Mouse (Mus musculus) kidney, adult 2 months (tissue): ENCODE measurements around the gene Fam53b. TPM values are rescaled to one million over a fixed set of nuclear protein-coding genes. Genes with fewer than 3 reads are reported as not detected.

Experiments used
- DNase-seq: peaks from one replicate; pipeline ENCODE4 v3.0.0; 2021
- H3K27ac ChIP-seq: fragments of 200-500 bp; 2 replicates; pipeline ENCODE4 v1.5.1; 2012; ENCODE audit warnings: low read depth, low read length, control low read depth, inconsistent platforms; ENCODE audit not compliant: insufficient read depth
- H3K27me3 ChIP-seq: fragments of 200-500 bp; replicated peaks from 2 replicates; pipeline ENCODE4 v1.6.1; 2012; ENCODE audit warnings: mild to moderate bottlenecking, moderate library complexity, low read length, inconsistent platforms; ENCODE audit not compliant: control insufficient read depth, insufficient read depth
- H3K36me3 ChIP-seq: fragments of 200-500 bp; 2 replicates; pipeline ENCODE4 v1.6.1; 2012; ENCODE audit warnings: mild to moderate bottlenecking, moderate library complexity, low read length, inconsistent platforms; ENCODE audit not compliant: control insufficient read depth, insufficient read depth
- H3K4me1 ChIP-seq: fragments of 200-500 bp; 2 replicates; pipeline ENCODE4 v1.6.1; 2011; ENCODE audit warnings: low read length; ENCODE audit not compliant: control insufficient read depth, insufficient read depth
- H3K4me3 ChIP-seq: fragments of 200-500 bp; 2 replicates; pipeline ENCODE4 v1.5.1; 2011; ENCODE audit warnings: mild to moderate bottlenecking, low read depth, low read length, control low read depth; ENCODE audit not compliant: insufficient read depth
- CTCF ChIP-seq: fragments of 200-500 bp; conservative IDR thresholded peaks from 2 replicates; pipeline ENCODE4 v1.5.1; 2011; ENCODE audit warnings: low read depth, mild to moderate bottlenecking, control low read depth, low read length, moderate library complexity, mixed read lengths; ENCODE audit not compliant: insufficient read depth, insufficient read length
- POLR2A ChIP-seq: fragments of 200-500 bp; IDR thresholded peaks from one replicate; pipeline ENCODE4 v1.6.1; 2011; ENCODE audit warnings: low read depth, low read length, control low read depth
- WGBS: fragments of 180-500 bp; shearing (Covaris S2); methylation state at CpG from one replicate; pipeline ENCODE4 v1.1.7; 2018; 5-methylcytosine and 5-hydroxymethylcytosine counted together
- polyA plus RNA-seq: library from polyadenylated mRNA; depleted of rRNA; stranded (reverse); fragments of >200 nt; gene quantifications from 2 replicates; pipeline ENCODE4 v1.2.3, GENCODE M21; 2012

Fam53b gene
- polyA plus RNA-seq, 1 experiment: 29.3 TPM

DNA sequence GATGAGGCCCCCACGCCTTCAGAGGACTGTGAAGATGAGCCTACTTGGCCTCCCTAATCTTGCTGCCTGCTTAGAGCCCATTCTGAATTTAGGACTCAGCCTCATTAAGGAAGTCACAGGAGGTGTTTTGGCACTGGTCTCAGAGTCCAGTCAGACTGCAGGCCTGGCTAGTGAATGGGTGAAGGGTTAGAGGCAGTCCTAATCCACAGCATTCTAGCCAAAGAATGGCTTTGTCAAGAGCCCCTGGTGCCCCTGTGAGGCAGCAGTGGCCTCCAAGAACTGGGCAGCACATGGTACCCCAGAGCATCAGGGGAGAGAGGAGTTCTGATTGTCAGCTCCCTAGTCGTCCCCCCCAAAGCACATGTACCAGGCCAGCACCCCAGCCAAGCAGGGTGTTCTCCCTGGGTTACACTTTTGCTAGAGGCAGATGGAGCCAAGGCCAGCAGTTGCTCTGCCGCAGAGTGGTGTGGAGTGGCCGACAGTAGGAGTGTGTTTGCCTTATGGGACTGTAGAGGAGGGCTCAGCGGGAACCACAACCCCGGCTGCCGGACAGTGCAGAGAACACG is 109.3 kb downstream of the Fam53b start:
- DNase-seq: peak; percentile 42
- Histone ChIP-seq H3K36me3 (no peaks in the 10 kb centered on the region), H3K27me3 (no peaks in the 10 kb centered on the region), H3K4me3 (no peak overlapping the region), H3K27ac (no peak overlapping the region; the same call in 1 of the 2 replicates), H3K4me1 (peaks cover 8% of the 10 kb centered on the region)
- WGBS: 88% methylated on average over 8 of the region's 8 CpGs
- TF ChIP-seq CTCF (no peak), POLR2A (no peak)

DNA sequence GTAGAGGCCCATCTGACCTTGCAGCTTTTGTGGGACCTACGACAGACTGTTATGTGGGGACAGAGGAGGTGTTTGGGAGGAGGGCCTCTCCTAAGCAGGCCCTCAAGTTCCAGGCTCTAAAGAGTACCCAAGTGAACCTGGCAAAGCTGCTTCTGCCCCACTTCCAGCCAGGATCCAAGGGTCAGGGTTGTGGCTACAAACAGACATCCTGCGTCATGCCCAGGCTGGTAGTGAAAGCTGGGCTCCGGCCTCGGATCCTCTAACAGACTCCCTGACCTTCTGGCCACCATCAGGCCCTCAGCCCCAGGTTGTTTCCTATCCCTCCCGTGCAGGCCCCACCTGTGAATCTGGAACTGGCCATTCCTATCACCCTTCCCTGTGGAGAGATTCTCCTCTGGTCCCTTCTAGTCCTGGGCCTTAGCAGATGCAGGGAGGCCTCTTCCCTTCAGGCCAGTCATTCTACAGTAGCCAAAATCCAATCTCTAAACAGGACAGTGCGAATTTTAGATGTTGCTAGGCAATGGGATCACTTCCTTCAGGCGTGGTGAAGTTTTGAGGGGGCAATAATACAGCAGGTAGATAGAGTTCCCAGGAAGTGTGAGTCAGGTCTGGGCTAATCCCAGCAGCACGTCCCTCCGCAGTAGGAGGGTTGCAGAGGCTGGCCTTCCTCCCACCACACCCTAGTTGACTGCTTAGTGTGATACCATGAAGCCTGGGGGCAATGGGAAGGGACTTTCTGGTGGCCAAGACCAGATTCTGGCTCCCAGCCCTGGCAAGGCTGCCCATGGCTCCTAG is 110.0 kb downstream of the Fam53b start:
- Histone ChIP-seq H3K4me3 (no peak overlapping the region), H3K36me3 (no peaks in the 10 kb centered on the region), H3K27ac (no peak overlapping the region), H3K4me1 (peaks cover 8% of the 10 kb centered on the region), H3K27me3 (no peaks in the 10 kb centered on the region)
- WGBS: 76% methylated on average over 9 of the region's 9 CpGs
- DNase-seq: peak; percentile 41
- TF ChIP-seq POLR2A: no peak
- TF ChIP-seq CTCF: no peak

DNA sequence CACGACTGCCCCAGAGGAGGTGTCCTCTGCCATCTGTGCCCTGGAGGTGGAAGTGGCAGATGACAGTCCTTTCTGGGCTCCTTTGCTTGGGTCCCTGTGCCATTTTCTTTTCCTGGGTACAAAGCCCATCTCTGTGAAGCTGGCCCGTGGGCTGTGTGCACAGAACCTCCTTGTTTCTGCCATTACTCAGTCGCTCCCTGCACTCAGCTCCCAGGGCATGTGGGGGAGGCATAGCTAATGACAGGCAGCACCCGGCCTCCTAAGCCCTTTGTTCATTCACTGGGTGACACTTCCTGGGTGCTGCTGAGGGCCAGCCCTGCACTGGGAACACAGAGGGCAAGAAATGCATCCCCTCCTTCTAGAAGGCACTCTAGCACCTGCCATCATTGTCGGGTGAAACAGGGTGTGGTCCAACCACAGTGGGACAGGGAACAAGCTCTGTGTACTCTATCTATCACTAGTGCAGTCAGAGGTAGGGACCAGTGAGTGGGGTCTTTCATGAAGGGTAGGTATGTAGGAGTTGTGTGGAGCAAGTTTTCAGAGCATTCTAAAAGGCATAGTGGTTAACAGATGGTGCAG is 111.1 kb downstream of the Fam53b start:
- TF ChIP-seq CTCF (no peak), POLR2A (no peak)
- 85% methylated on average over 5 of the region's 5 CpGs for WGBS
- no peak overlapping the region for H3K27ac ChIP-seq
- no peak for DNase-seq
- no peaks in the 10 kb centered on the region for H3K36me3 ChIP-seq
- peaks cover 8% of the 10 kb centered on the region for H3K4me1 ChIP-seq
- no peak overlapping the region for H3K4me3 ChIP-seq
- no peaks in the 10 kb centered on the region for H3K27me3 ChIP-seq

DNA sequence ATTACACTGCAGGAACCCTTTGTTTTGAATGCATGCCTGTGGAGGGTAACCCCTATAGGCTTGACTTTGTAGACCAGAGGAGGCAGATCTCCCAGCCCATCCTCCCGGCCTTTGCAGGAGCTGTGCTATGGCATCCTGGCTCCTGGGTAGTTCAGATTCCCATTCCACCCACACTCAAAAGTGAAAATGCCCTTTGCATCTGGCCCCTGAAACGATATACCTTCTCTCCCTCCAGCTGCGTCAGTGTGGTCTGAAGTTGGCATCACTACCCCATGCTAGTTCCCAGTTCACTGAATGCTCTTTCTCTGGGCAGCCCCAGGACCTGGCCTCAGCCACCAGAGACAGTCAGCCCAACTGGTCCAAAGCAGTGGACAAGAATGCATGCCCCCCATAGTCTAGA is 111.7 kb downstream of the Fam53b start:
- H3K4me3 ChIP-seq: no peak overlapping the region
- no peak overlapping the region for H3K27ac ChIP-seq
- H3K36me3 ChIP-seq: no peaks in the 10 kb centered on the region
- peaks cover 8% of the 10 kb centered on the region for H3K4me1 ChIP-seq
- no peaks in the 10 kb centered on the region for H3K27me3 ChIP-seq
- DNase-seq: no peak
- 96% methylated on average over 3 of the region's 3 CpGs for WGBS
- TF ChIP-seq CTCF (no peak), POLR2A (no peak)

DNA sequence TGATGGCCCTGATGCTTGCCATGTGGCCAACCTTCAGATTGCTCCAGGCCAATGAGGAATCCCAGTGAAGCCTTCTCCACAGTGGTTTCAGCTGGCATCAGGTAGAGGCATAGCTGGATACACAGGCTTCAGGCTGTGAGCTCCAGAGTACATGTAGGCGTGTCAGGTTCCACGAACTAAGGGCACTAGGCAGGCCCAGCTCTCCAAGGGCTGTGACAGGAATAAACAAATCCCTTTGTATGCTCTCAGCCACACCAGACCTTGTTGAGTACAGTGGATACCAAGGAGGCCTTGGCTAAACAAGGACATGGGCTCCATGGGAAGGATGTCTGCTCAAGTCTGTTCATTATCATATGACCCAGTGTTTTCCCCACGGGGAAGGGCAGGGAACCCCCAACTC is 112.3 kb downstream of the Fam53b start:
- Histone ChIP-seq H3K27ac (no peak overlapping the region), H3K4me1 (peaks cover 8% of the 10 kb centered on the region), H3K27me3 (no peaks in the 10 kb centered on the region), H3K4me3 (no peak overlapping the region), H3K36me3 (no peaks in the 10 kb centered on the region)
- DNase-seq: no peak
- TF ChIP-seq POLR2A (no peak), CTCF (no peak)
- 80% methylated on average over 3 of the region's 3 CpGs for WGBS

DNA sequence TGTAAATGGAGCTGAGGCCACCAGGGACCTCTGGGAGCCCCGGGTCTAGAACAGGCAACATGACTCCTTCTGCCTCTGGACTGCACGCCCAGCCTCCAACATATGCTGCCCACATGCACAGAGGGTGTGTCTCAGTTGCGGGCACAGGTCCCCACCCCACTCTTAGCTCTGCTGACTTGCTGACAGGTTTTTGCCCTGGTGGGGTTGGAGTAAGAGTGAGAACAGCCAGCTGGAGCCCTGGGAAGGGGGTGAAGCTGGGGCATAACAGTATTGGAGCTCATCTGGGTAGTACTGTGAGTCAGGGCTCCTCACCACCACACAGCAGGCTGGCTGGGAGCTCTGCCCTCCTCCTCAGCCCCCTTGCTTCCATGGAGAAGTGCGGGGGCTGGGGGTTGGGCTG is 113.6 kb downstream of the Fam53b start:
- H3K4me1 ChIP-seq: peaks cover 8% of the 10 kb centered on the region
- H3K27ac ChIP-seq: no peak overlapping the region
- H3K4me3 ChIP-seq: no peak overlapping the region
- TF ChIP-seq POLR2A (no peak), CTCF (no peak)
- 81% methylated on average over 4 of the region's 4 CpGs for WGBS
- no peak for DNase-seq
- no peaks in the 10 kb centered on the region for H3K27me3 ChIP-seq
- no peaks in the 10 kb centered on the region for H3K36me3 ChIP-seq

DNA sequence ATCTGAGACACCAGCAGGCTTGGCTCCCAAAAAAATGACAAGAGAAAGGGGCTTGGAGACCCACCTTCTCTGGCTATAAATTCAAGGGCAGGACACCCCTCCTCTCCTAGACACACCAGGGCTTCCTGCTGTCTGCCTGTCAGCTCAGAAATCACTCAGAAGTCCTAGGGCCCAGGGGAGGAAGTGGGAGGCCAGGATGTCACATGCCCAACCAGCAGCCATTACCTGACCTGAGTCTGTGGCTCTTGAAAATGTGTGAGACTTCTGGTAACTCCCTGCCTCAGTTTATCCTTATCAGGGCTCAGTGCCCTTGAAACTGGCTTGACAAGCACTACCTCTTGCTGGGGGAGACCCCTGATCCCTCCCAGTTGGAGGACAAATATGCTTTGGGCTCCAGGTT is 114.0 kb downstream of the Fam53b start:
- no peak for DNase-seq
- peaks cover 8% of the 10 kb centered on the region for H3K4me1 ChIP-seq
- H3K27me3 ChIP-seq: no peaks in the 10 kb centered on the region
- H3K27ac ChIP-seq: no peak overlapping the region
- H3K36me3 ChIP-seq: no peaks in the 10 kb centered on the region
- H3K4me3 ChIP-seq: no peak overlapping the region
- TF ChIP-seq POLR2A (no peak), CTCF (no peak)
